ENCODE assay signal across 35 mouse cellular contexts in genomic region chr5:77163597-77163996, GRCm38 (mm10). TPM values are rescaled to one million over a fixed set of nuclear protein-coding genes. Genes with fewer than 3 reads are reported as not detected.
"Had no signal": no experiment of that assay in that cellular context is flagged by ENCODE, and none has a peak within 500 bp of the region (broad histone marks: within the 10 kb centered on the region; RNA-seq: fewer than 3 reads in every experiment).

No protein-coding gene starts in this region.

- H3K9ac ChIP-seq: forebrain, embryonic 15.5 days; heart, embryonic 12.5 days; hindbrain, embryonic 12.5 days; hindbrain, embryonic 14.5 days; kidney, embryonic 15.5 days; limb, embryonic 12.5 days had no signal

- H3K27me3 ChIP-seq: forebrain, embryonic 15.5 days; heart, embryonic 12.5 days; hindbrain, embryonic 12.5 days; kidney, embryonic 15.5 days; limb, embryonic 12.5 days had no signal

- H3K36me3 ChIP-seq: forebrain, embryonic 15.5 days; heart, embryonic 10.5 days; heart, embryonic 12.5 days; hindbrain, embryonic 10.5 days; hindbrain, embryonic 12.5 days; kidney, embryonic 15.5 days; limb, embryonic 10.5 days; limb, embryonic 12.5 days had no signal

- ATAC-seq: forebrain, embryonic 15.5 days; hindbrain, embryonic 16.5 days; inflammation-experienced regulatory T-cells, adult 6 months had no signal

- H3K4me1 ChIP-seq: forebrain, embryonic 15.5 days; hindbrain, embryonic 10.5 days; hindbrain, embryonic 12.5 days had no signal

- H3K4me3 ChIP-seq: forebrain, embryonic 15.5 days; gastrocnemius, adult 2 months; heart, embryonic 10.5 days; heart, embryonic 12.5 days; hindbrain, embryonic 10.5 days; hindbrain, embryonic 12.5 days; kidney, embryonic 15.5 days; limb, embryonic 10.5 days; limb, embryonic 12.5 days had no signal

- DNase-seq: gastrocnemius, adult 2 months; gastrocnemius, postnatal 10 days; gastrocnemius, postnatal 25 days; heart, postnatal 10 days; heart, postnatal 4 days; kidney, adult 11 months; kidney, adult 2 months; kidney, adult 9 months; kidney, postnatal 14 days; kidney, postnatal 36 days; layer of hippocampus, adult 9-11 months; layer of hippocampus, postnatal 36 days; liver had no signal

- H3K4me2 ChIP-seq: forebrain, embryonic 15.5 days; heart, embryonic 12.5 days; hindbrain, embryonic 12.5 days; hindbrain, embryonic 14.5 days; kidney, embryonic 15.5 days; limb, embryonic 12.5 days; liver, embryonic 11.5 days had no signal

- H3K9me3 ChIP-seq: forebrain, embryonic 15.5 days; heart, embryonic 10.5 days; heart, embryonic 12.5 days; hindbrain, embryonic 10.5 days; hindbrain, embryonic 12.5 days; kidney, embryonic 15.5 days; limb, embryonic 10.5 days; limb, embryonic 12.5 days had no signal

- H3K27ac ChIP-seq: forebrain, embryonic 15.5 days; gastrocnemius, adult 2 months; hindbrain, embryonic 10.5 days; hindbrain, embryonic 12.5 days; hindbrain, embryonic 14.5 days; kidney, embryonic 15.5 days; kidney, postnatal 0 days; limb, embryonic 10.5 days; limb, embryonic 12.5 days had no signal

RNA-seq across cellular contexts. Expression of gene Spink2, which starts 47.7 kb away (rescaled TPM):
- total RNA-seq: gastrocnemius, adult 2 months; gastrocnemius, postnatal 25 days; granulocyte monocyte progenitor cell, adult 5-6 weeks; heart, adult 8-10 months; layer of hippocampus, adult 18-20 months; layer of hippocampus, adult 8-10 months; layer of hippocampus, postnatal 14 days; layer of hippocampus, postnatal 36 days; left cerebral cortex, adult 18-20 months; left cerebral cortex, adult 8-10 months; left cerebral cortex, postnatal 10 days; left cerebral cortex, postnatal 36 days had no signal

RNA-seq across cellular contexts. Expression of gene Hopx, which starts 48.7 kb away (rescaled TPM):
- polyA plus RNA-seq: limb, embryonic 10.5 days; limb, embryonic 12.5 days had no signal
